Mouse (Mus musculus) olfactory bulb, adult 2 months (tissue): ENCODE data around the gene Slc7a1.

ENCODE experiments used
- CTCF ChIP-seq: fragments of 200-500 bp; IDR thresholded peaks from 2 replicates; pipeline ENCODE4 v1.5.1; 2012; ENCODE audit warnings: low read depth, mild to moderate bottlenecking, low read length, moderate library complexity; ENCODE audit not compliant: insufficient read depth
- POLR2A ChIP-seq: fragments of 200-500 bp; IDR thresholded peaks from 2 replicates; pipeline ENCODE4 v1.6.1; 2012; ENCODE audit warnings: mild to moderate bottlenecking, low read depth, low read length, moderate library complexity; ENCODE audit not compliant: insufficient read depth

DNA sequence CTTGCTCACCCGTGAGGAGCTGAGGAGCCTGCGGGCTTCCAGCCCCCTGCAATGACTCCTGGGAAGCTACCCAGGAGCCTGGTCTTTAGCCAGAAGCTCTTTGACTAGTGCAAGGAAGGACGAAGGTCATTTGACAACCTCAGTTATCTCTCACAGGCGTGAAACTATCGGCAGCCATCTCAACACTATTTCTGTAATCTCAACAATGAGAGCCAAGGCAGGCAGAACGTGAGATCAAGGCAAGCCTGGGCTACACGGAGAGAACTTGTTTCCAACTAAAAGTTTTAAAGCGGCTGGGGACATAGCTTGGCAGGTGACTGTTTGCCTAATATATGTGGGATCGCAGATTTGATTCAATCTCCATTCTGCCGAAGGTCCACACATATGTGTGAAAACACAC is 16.8 kb upstream of the Slc7a1 start:
- TF ChIP-seq CTCF (no peak), POLR2A (no peak)
